17 mouse cellular contexts compared by ENCODE assay signal in genomic region chr1:54897726-54898125, GRCm38 (mm10).
"Had no signal": no experiment of that assay in that cellular context is flagged by ENCODE, and none has a peak within 500 bp of the region (broad histone marks: within the 10 kb centered on the region; RNA-seq: fewer than 3 reads in every experiment).

No protein-coding gene starts in this region.

- H3K4me3 ChIP-seq: limb, embryonic 15.5 days; liver, embryonic 12.5 days; megakaryocyte, embryonic 14.5 days; neural tube, embryonic 13.5 days had no signal

- H3K27me3 ChIP-seq: limb, embryonic 15.5 days; liver, embryonic 12.5 days; megakaryocyte, embryonic 14.5 days; neural tube, embryonic 13.5 days had no signal

- H3K36me3 ChIP-seq: limb, embryonic 15.5 days; liver, embryonic 12.5 days; neural tube, embryonic 13.5 days had no signal

- H3K9ac ChIP-seq: limb, embryonic 15.5 days; liver, embryonic 12.5 days; lung, embryonic 14.5 days; neural tube, embryonic 13.5 days had no signal

- H3K4me2 ChIP-seq: limb, embryonic 15.5 days; liver, embryonic 12.5 days; lung, embryonic 14.5 days; midbrain, embryonic 11.5 days; neural tube, embryonic 13.5 days had no signal

- DNase-seq: kidney, adult 9 months; kidney, postnatal 36 days; layer of hippocampus, adult 9-11 months; layer of hippocampus, postnatal 36 days; lung, embryonic 14.5 days; lung, postnatal 10 days; right cerebral cortex, adult 18-20 months; right cerebral cortex, postnatal 25 days; thymus, adult 18-20 months; thymus, postnatal 14 days had no signal

- H3K27ac ChIP-seq: kidney, postnatal 0 days; liver, embryonic 12.5 days; macrophage; neural tube, embryonic 13.5 days had no signal

- ATAC-seq: liver, embryonic 12.5 days had no signal

- H3K9me3 ChIP-seq: limb, embryonic 15.5 days; liver, embryonic 12.5 days; neural tube, embryonic 13.5 days had no signal
